Mouse (Mus musculus): ENCODE measurements around the gene Lrrc3b. TPM values are rescaled to one million over a fixed set of nuclear protein-coding genes. Genes with fewer than 3 reads are reported as not detected.

Gene Lrrc3b
- polyA plus RNA-seq, 1 experiment from 2014 or later = 3.7 TPM

- no peak overlapping the region for H3K27ac ChIP-seq (replicated peaks)
- H3K36me3 ChIP-seq = no peaks in the 10 kb centered on the region
- no peak for ATAC-seq (ENCODE audit: insufficient number of reproducible peaks, low FRiP score, low TSS enrichment, low read depth)
- H3K4me1 ChIP-seq = no peaks in the 10 kb centered on the region
- no peak overlapping the region for H3K4me3 ChIP-seq (replicated peaks)
- no peak overlapping the region for H3K9ac ChIP-seq
- H3K4me2 ChIP-seq (replicated peaks) = no peak overlapping the region
- WGBS = 66% methylated on average over 1 of the region's 1 CpGs
- no peaks in the 10 kb centered on the region for H3K9me3 ChIP-seq (replicated peaks)
- H3K27me3 ChIP-seq = no peaks in the 10 kb centered on the region
These were observed 108.6 kb downstream of the Lrrc3b start for GRCm38 (mm10) chr14:15330155-15330554.

- Histone ChIP-seq H3K4me1 (no peaks in the 10 kb centered on the region), H3K4me3 (replicated peaks) (no peak overlapping the region), H3K27me3 (no peaks in the 10 kb centered on the region), H3K36me3 (no peaks in the 10 kb centered on the region), H3K9ac (no peak overlapping the region), H3K4me2 (replicated peaks) (no peak overlapping the region), H3K9me3 (replicated peaks) (no peaks in the 10 kb centered on the region), H3K27ac (replicated peaks) (no peak overlapping the region)
- no peak for ATAC-seq (ENCODE audit: insufficient number of reproducible peaks, low FRiP score, low TSS enrichment, low read depth)
- WGBS = 73% methylated on average over 1 of the region's 1 CpGs
These were observed 112.9 kb downstream of the Lrrc3b start for GRCm38 (mm10) chr14:15325872-15326271.

DNA sequence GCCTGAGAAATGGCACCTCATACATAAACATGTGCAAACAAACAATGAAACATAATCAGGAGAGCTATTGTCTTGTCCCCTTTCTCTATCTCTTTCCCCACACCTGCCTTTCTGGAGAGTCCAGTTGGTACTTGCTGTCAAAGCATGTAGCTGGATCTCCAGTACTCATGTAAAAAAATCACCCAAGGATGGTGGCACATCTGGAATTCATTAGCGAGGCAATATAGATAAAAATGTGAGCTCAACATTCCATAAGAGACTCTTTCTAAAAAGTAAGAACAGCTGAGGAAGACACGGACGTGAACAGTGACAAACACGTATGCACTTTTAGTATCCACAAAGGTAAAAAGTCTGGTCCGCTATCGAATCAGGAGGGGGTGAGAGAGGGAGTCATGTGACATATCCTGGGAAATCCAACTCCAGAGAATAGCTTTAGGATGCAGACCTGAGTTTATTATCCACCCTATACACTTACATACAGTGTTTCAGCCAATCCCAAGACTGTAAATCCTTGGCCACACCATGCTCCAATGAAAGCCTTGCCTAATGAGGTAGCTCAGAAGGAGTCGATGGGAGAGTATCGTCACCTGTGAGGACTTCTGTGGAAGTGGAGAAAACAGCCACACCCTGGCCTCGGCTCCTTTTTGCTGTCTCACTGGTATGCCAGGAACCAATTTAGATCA is 116.2 kb downstream of the Lrrc3b start:
- no peaks in the 10 kb centered on the region for H3K27me3 ChIP-seq
- ATAC-seq (ENCODE audit: insufficient number of reproducible peaks, low FRiP score, low TSS enrichment, low read depth) = no peak
- no peaks in the 10 kb centered on the region for H3K9me3 ChIP-seq (replicated peaks)

GRCm38 (mm10) chr14:15319399-15319915 is 119.3 kb downstream of the Lrrc3b start:
- H3K4me3 ChIP-seq (replicated peaks) = no peak overlapping the region
- no peak for ATAC-seq (ENCODE audit: insufficient number of reproducible peaks, low FRiP score, low TSS enrichment, low read depth)

More for the DNA sequence above, 116.2 kb downstream of the Lrrc3b start:
- 68% methylated on average over 9 of the region's 9 CpGs for WGBS
- Histone ChIP-seq H3K4me1 (no peaks in the 10 kb centered on the region), H3K27ac (replicated peaks) (no peak overlapping the region), H3K9ac (no peak overlapping the region), H3K4me3 (replicated peaks) (no peak overlapping the region), H3K36me3 (no peaks in the 10 kb centered on the region), H3K4me2 (replicated peaks) (no peak overlapping the region)

DNA sequence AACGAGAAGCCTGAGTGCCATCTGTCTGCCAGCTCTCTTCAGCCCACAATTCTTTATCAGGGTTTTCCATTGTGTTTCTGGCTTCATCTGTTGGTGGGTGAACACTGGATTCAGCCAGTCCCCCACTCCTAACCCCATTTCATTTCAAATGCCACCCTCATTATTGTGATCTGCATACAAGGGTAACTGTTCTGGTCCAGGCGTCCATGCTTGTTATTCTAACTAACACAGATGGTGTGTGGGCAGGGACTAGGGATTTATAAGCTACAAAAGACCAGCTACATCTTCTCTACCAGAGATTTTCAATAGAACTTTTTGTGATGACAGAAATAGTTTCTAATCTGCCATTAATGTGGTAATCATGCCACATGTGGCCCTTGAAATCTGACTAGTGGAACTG is 130.2 kb downstream of the Lrrc3b start:
- ATAC-seq (ENCODE audit: insufficient number of reproducible peaks, low FRiP score, low TSS enrichment, low read depth) = no peak
- no peak overlapping the region for H3K4me3 ChIP-seq (replicated peaks)
- no peaks in the 10 kb centered on the region for H3K4me1 ChIP-seq
- H3K36me3 ChIP-seq = no peaks in the 10 kb centered on the region
- 73% methylated on average over 2 of the region's 2 CpGs for WGBS
- no peak overlapping the region for H3K9ac ChIP-seq
- no peak overlapping the region for H3K4me2 ChIP-seq (replicated peaks)
- H3K9me3 ChIP-seq (replicated peaks) = no peaks in the 10 kb centered on the region
- H3K27ac ChIP-seq (replicated peaks) = no peak overlapping the region
- no peaks in the 10 kb centered on the region for H3K27me3 ChIP-seq

More at GRCm38 (mm10) chr14:15319399-15319915, 119.3 kb downstream of the Lrrc3b start:
- Histone ChIP-seq H3K36me3 (no peaks in the 10 kb centered on the region), H3K4me1 (no peaks in the 10 kb centered on the region), H3K27me3 (no peaks in the 10 kb centered on the region), H3K9me3 (replicated peaks) (no peaks in the 10 kb centered on the region), H3K27ac (replicated peaks) (no peak overlapping the region), H3K4me2 (replicated peaks) (no peak overlapping the region), H3K9ac (no peak overlapping the region)
